Mouse (Mus musculus) bone marrow macrophage, adult 2 months (primary cell): Measurements from ENCODE around the gene Nup210.

Experiments used
- CTCF ChIP-seq: IDR thresholded peaks from 2 replicates; pipeline ENCODE4 v1.5.1; 2012; ENCODE audit warnings: low read depth, mild to moderate bottlenecking, low read length, moderate library complexity
- POLR2A ChIP-seq: IDR thresholded peaks from 2 replicates; pipeline ENCODE4 v1.6.1; 2012; ENCODE audit warnings: mild to moderate bottlenecking, low read depth, low read length, borderline replicate concordance

- TF ChIP-seq CTCF (no peak), POLR2A (no peak)
Observed at GRCm38 (mm10) chr6:91128996-91129395, 12.4 kb upstream of the Nup210 start.
